Mouse (Mus musculus) left cerebral cortex, adult 2 months (tissue): Measurements from ENCODE around the gene Speer4f2. TPM values are rescaled to one million over a fixed set of nuclear protein-coding genes. Genes with fewer than 3 reads are reported as not detected.

Source experiments
- DNase-seq, 2 experiments: peaks; one replicate each; pipeline ENCODE4 v3.0.0; 2021 to 2022; ENCODE audit warnings: low spot score in 2 of 2, mixed read lengths in 1 of 2; ENCODE audit errors: extremely low spot score in 1 of 2
- H3K27ac ChIP-seq: fragments of 200-600 bp; 2 replicates; pipeline ENCODE4 v1.8.1; 2022
- H3K4me3 ChIP-seq: fragments of 200-600 bp; 2 replicates; pipeline ENCODE4 v1.8.1; 2022
- CTCF ChIP-seq: fragments of 200-600 bp; IDR thresholded peaks from 2 replicates; pipeline ENCODE4 v1.8.1; 2022; ENCODE audit warnings: antibody characterized with exemption, mild to moderate bottlenecking, moderate library complexity
- intact Hi-C: fragments of 180-260 bp; cut with DNase I; formaldehyde crosslinking; loops from one replicate; pipeline ENCODE4 v1.15.1; 2025
- total RNA-seq, 2 experiments: library from RNA; stranded (reverse); gene quantifications; 2 replicates each; pipeline ENCODE4 v1.2.3; 2021

The Speer4f2 gene
- total RNA-seq, 2 experiments from 2014 or later: not detected

- intact Hi-C loops: no loop called here
- no peak overlapping the region for H3K27ac ChIP-seq
- no peak for TF ChIP-seq CTCF
- no peak overlapping the region for H3K4me3 ChIP-seq
- DNase-seq: no peak
These were observed 36.1 kb downstream of the Speer4f2 start for GRCm38 (mm10) chr5:17408924-17409660.

- DNase-seq: no peak
- Histone ChIP-seq H3K4me3 (no peak overlapping the region), H3K27ac (no peak overlapping the region)
- intact Hi-C loops: no loop called here
- TF ChIP-seq CTCF: no peak
These were observed 44.2 kb downstream of the Speer4f2 start for GRCm38 (mm10) chr5:17417201-17417600.

GRCm38 (mm10) chr5:17419215-17419820 is 46.3 kb downstream of the Speer4f2 start:
- no peak overlapping the region for H3K27ac ChIP-seq
- no peak for DNase-seq
- intact Hi-C loops: no loop called here
- no peak for TF ChIP-seq CTCF
- no peak overlapping the region for H3K4me3 ChIP-seq

- no peak for TF ChIP-seq CTCF
These were observed 46.9 kb downstream of the Speer4f2 start for GRCm38 (mm10) chr5:17419921-17420320.

GRCm38 (mm10) chr5:17422225-17422624 is 49.2 kb downstream of the Speer4f2 start:
- DNase-seq: no peak
- intact Hi-C loops: no loop called here
- no peak for TF ChIP-seq CTCF
- H3K4me3 ChIP-seq: no peak overlapping the region
- H3K27ac ChIP-seq: no peak overlapping the region

More at GRCm38 (mm10) chr5:17419921-17420320, 46.9 kb downstream of the Speer4f2 start:
- Histone ChIP-seq H3K27ac (no peak overlapping the region), H3K4me3 (no peak overlapping the region)
- intact Hi-C loops: no loop called here
- no peak for DNase-seq

- no peak overlapping the region for H3K27ac ChIP-seq
- intact Hi-C loops: no loop called here
- TF ChIP-seq CTCF: no peak
- DNase-seq: no peak
- no peak overlapping the region for H3K4me3 ChIP-seq
These were observed 54.0 kb downstream of the Speer4f2 start for GRCm38 (mm10) chr5:17426930-17427329.

Other genes starting within 250 kb of the Speer4f2 start
- gene Speer4f1, start 102.9 kb downstream of the Speer4f2 start, total RNA-seq: not detected
- gene Sema3c, start 201.1 kb downstream of the Speer4f2 start, total RNA-seq: 10 to 100 TPM; 16.3 to 22.6 TPM